Mouse (Mus musculus) spleen, adult 2 months (tissue): ENCODE data around the gene Gm45799. TPM values are rescaled to one million over a fixed set of nuclear protein-coding genes. Genes with fewer than 3 reads are reported as not detected.

Experiments used
- DNase-seq, 2 experiments: peaks; one replicate each; pipeline versions ENCODE4 v3.0.0 to v3.0.0-alpha.2; 2012 to 2021; ENCODE audit warnings: low spot score in 2 of 2, low read depth in 1 of 2
- H3K27ac ChIP-seq: fragments of 200-500 bp; 2 replicates; pipeline ENCODE4 v1.5.1; 2012; ENCODE audit warnings: low read length, inconsistent platforms; ENCODE audit not compliant: insufficient read depth
- H3K27me3 ChIP-seq: fragments of 200-500 bp; 2 replicates; pipeline ENCODE4 v1.6.1; 2012; ENCODE audit warnings: mild to moderate bottlenecking, moderate library complexity, low read length, inconsistent platforms; ENCODE audit not compliant: control insufficient read depth, insufficient read depth
- H3K36me3 ChIP-seq: fragments of 200-500 bp; 2 replicates; pipeline ENCODE4 v1.6.1; 2012; ENCODE audit warnings: mild to moderate bottlenecking, low read length, inconsistent platforms; ENCODE audit not compliant: control insufficient read depth, insufficient read depth
- H3K4me1 ChIP-seq: fragments of 200-500 bp; 2 replicates; pipeline ENCODE4 v1.6.1; 2011; ENCODE audit warnings: inconsistent platforms; ENCODE audit not compliant: control insufficient read depth, insufficient read depth, insufficient read length
- H3K4me3 ChIP-seq: fragments of 200-500 bp; 2 replicates; pipeline ENCODE4 v1.5.1; 2011; ENCODE audit warnings: mild to moderate bottlenecking, inconsistent platforms; ENCODE audit not compliant: insufficient read depth, insufficient read length; ENCODE audit errors: extremely low read depth
- CTCF ChIP-seq: fragments of 200-500 bp; IDR thresholded peaks from 2 replicates; pipeline ENCODE4 v1.5.1; 2011; ENCODE audit warnings: mild to moderate bottlenecking, inconsistent platforms; ENCODE audit not compliant: insufficient read depth, insufficient read length, insufficient replicate concordance; ENCODE audit errors: extremely low read depth
- POLR2A ChIP-seq: fragments of 200-500 bp; IDR thresholded peaks from 2 replicates; pipeline ENCODE4 v1.6.1; 2011; ENCODE audit warnings: low read depth, low read length, inconsistent platforms
- WGBS: fragments of 180-500 bp; shearing (Covaris S2); methylation state at CpG from one replicate; pipeline ENCODE4 v1.1.7; 2018; 5-methylcytosine and 5-hydroxymethylcytosine counted together
- polyA plus RNA-seq: library from polyadenylated mRNA; depleted of rRNA; stranded (reverse); fragments of >200 nt; gene quantifications from 2 replicates; pipeline ENCODE4 v1.2.3, GENCODE M21; 2012; rRNA removed

Gene Gm45799
- polyA plus RNA-seq, 1 experiment: 155 TPM

GRCm38 (mm10) chr7:105726980-105727325 lies 86.6 kb downstream of the Gm45799 start:
- DNase-seq: no peak
- TF ChIP-seq CTCF (no peak), POLR2A (no peak)
- H3K4me3 ChIP-seq: no peak overlapping the region
- H3K27me3 ChIP-seq: no peaks in the 10 kb centered on the region
- peaks cover 7% of the 10 kb centered on the region for H3K36me3 ChIP-seq
- H3K4me1 ChIP-seq: no peaks in the 10 kb centered on the region
- no peak overlapping the region for H3K27ac ChIP-seq
- 68% methylated on average over 4 of the region's 4 CpGs for WGBS

- no peaks in the 10 kb centered on the region for H3K4me1 ChIP-seq
- H3K27ac ChIP-seq: no peak overlapping the region
- TF ChIP-seq POLR2A (no peak), CTCF (no peak)
- no peaks in the 10 kb centered on the region for H3K27me3 ChIP-seq
- H3K4me3 ChIP-seq: no peak overlapping the region
- peaks cover 20% of the 10 kb centered on the region for H3K36me3 ChIP-seq
- no peak for DNase-seq
- 69% methylated on average over 6 of the region's 6 CpGs for whole genome bisulfite sequencing
Measured at GRCm38 (mm10) chr7:105728701-105729428, 88.5 kb downstream of the Gm45799 start.

GRCm38 (mm10) chr7:105733836-105734235 lies 93.5 kb downstream of the Gm45799 start:
- peaks cover 2% of the 10 kb centered on the region; the same call in 1 of the 2 replicates for H3K4me1 ChIP-seq
- DNase-seq: no peak
- TF ChIP-seq CTCF (no peak), POLR2A (no peak)
- H3K4me3 ChIP-seq: no peak overlapping the region
- H3K27ac ChIP-seq: no peak overlapping the region
- peaks cover 22% of the 10 kb centered on the region for H3K36me3 ChIP-seq
- H3K27me3 ChIP-seq: no peaks in the 10 kb centered on the region
- 93% methylated on average over 11 of the region's 11 CpGs for WGBS

Other genes with a start within 250 kb of the Gm45799 start
- 36.2 and 38.6 TPM in 2 replicates for gene Fam160a2, start 240.5 kb upstream of the Gm45799 start, polyA plus RNA-seq
- not detected in 2 replicates for gene Cnga4, start 236.0 kb upstream of the Gm45799 start, polyA plus RNA-seq
- gene Cckbr, start 214.8 kb upstream of the Gm45799 start, polyA plus RNA-seq: 0.11 TPM in 1 of 2 replicates, not detected in the other
- 35.1 and 53.9 TPM in 2 replicates for gene Cavin3, start 158.3 kb upstream of the Gm45799 start, polyA plus RNA-seq
- gene Smpd1, start 86.2 kb upstream of the Gm45799 start, polyA plus RNA-seq: 20.3 and 23.9 TPM in 2 replicates
- 9.9 and 12.7 TPM in 2 replicates for gene Apbb1, start 58.9 kb upstream of the Gm45799 start, polyA plus RNA-seq
- 0.37 and 0.61 TPM in 2 replicates for gene Hpx, start 40.4 kb upstream of the Gm45799 start, polyA plus RNA-seq
- 25.4 and 35.1 TPM in 2 replicates for gene Trim3, start 7.0 kb upstream of the Gm45799 start, polyA plus RNA-seq
- 87.3 and 118 TPM in 2 replicates for gene Timm10b, start 496 bp upstream of the Gm45799 start, polyA plus RNA-seq
- gene Arfip2, start 136 bp upstream of the Gm45799 start, polyA plus RNA-seq: 38.1 and 38.3 TPM in 2 replicates
- gene Dnhd1, start 10.3 kb downstream of the Gm45799 start, polyA plus RNA-seq: 1.4 and 2.3 TPM in 2 replicates
- 89.5 and 90.1 TPM in 2 replicates for gene Ilk, start 96.0 kb downstream of the Gm45799 start, polyA plus RNA-seq
- 6.1 and 7.2 TPM in 2 replicates for gene Rrp8, start 96.8 kb downstream of the Gm45799 start, polyA plus RNA-seq
- gene Taf10, start 103.8 kb downstream of the Gm45799 start, polyA plus RNA-seq: 282 and 451 TPM in 2 replicates
- 83.3 and 87.4 TPM in 2 replicates for gene Tpp1, start 111.7 kb downstream of the Gm45799 start, polyA plus RNA-seq
- gene Dchs1, start 147.1 kb downstream of the Gm45799 start, polyA plus RNA-seq: 6.7 and 7.4 TPM in 2 replicates
- 107 and 109 TPM in 2 replicates for gene Mrpl17, start 170.5 kb downstream of the Gm45799 start, polyA plus RNA-seq